Mouse (Mus musculus) gastrocnemius, adult 8-10 months (tissue): ENCODE measurements at regions not wholly inside any gene's neighbourhood (a gene's known extent, or its start where the extent isn't known, plus 50 kb on each side); places are given as distances from the start of the nearest gene placed in this dataset.
"Not testable (repeated sequence)": the region's sequence is repeated elsewhere in the genome, so short reads cannot be mapped to it uniquely, and the experiment has no call there.

Experiments
- DNase-seq, 2 experiments: peaks; one replicate each; pipeline ENCODE4 v3.0.0; 2022; ENCODE audit warnings: low spot score in 2 of 2

GRCm38 (mm10) chr3:128429706-128430105 lies 533.6 kb upstream of the Fam241a start:
- no peak for DNase-seq

- no peak for DNase-seq
Measured at GRCm38 (mm10) chr3:128415568-128415967, 519.4 kb upstream of the Fam241a start.

- DNase-seq: no peak
Measured at GRCm38 (mm10) chr3:128413481-128413880, 517.4 kb upstream of the Fam241a start.

- no peak for DNase-seq
Measured at GRCm38 (mm10) chr3:128412157-128412556, 516.0 kb upstream of the Fam241a start.

GRCm38 (mm10) chr3:128394805-128395204 lies 498.7 kb upstream of the Fam241a start:
- DNase-seq: no peak

- no peak for DNase-seq
Measured at GRCm38 (mm10) chr3:128380579-128380978, 484.5 kb upstream of the Fam241a start.

- DNase-seq: no peak
Measured at GRCm38 (mm10) chr3:128369521-128370127, 473.5 kb upstream of the Fam241a start.

GRCm38 (mm10) chr3:128362310-128362709 lies 466.2 kb upstream of the Fam241a start:
- no peak for DNase-seq

- DNase-seq: not testable (repeated sequence)
Measured at GRCm38 (mm10) chr3:128349123-128349522, 453.0 kb upstream of the Fam241a start.

GRCm38 (mm10) chr3:128347782-128348574 lies 451.9 kb upstream of the Fam241a start:
- no peak for DNase-seq

- no peak for DNase-seq
Measured at GRCm38 (mm10) chr3:128337508-128337907, 441.4 kb upstream of the Fam241a start.

- DNase-seq: peak in 1 of 2 experiments; percentile 4
Measured at GRCm38 (mm10) chr3:128337031-128337430, 440.9 kb upstream of the Fam241a start.

- DNase-seq: no peak
Measured at GRCm38 (mm10) chr3:128327677-128328076, 431.6 kb upstream of the Fam241a start.

GRCm38 (mm10) chr3:128301312-128301711 lies 405.2 kb upstream of the Fam241a start:
- DNase-seq: no peak

- no peak for DNase-seq
Measured at GRCm38 (mm10) chr3:128298110-128298509, 402.0 kb upstream of the Fam241a start.

- no peak for DNase-seq
Measured at GRCm38 (mm10) chr3:128287846-128288245, 391.7 kb upstream of the Fam241a start.

GRCm38 (mm10) chr3:128285214-128285613 lies 389.1 kb upstream of the Fam241a start:
- DNase-seq: no peak

GRCm38 (mm10) chr3:128280626-128281025 lies 384.5 kb upstream of the Fam241a start:
- DNase-seq: no peak

- DNase-seq: no peak
Measured at GRCm38 (mm10) chr3:128270576-128270975, 374.5 kb upstream of the Fam241a start.

- no peak for DNase-seq
Measured at GRCm38 (mm10) chr3:128261208-128261607, 365.1 kb upstream of the Fam241a start.

- no peak for DNase-seq
Measured at GRCm38 (mm10) chr3:128247816-128248215, 351.7 kb upstream of the Fam241a start.

- DNase-seq: no peak
Measured at GRCm38 (mm10) chr3:128239813-128240421, 343.8 kb upstream of the Fam241a start.

- no peak for DNase-seq
Measured at GRCm38 (mm10) chr3:128230390-128230789, 334.3 kb upstream of the Fam241a start.
